29 mouse cellular contexts compared by ENCODE assay signal in the genomic region with DNA sequence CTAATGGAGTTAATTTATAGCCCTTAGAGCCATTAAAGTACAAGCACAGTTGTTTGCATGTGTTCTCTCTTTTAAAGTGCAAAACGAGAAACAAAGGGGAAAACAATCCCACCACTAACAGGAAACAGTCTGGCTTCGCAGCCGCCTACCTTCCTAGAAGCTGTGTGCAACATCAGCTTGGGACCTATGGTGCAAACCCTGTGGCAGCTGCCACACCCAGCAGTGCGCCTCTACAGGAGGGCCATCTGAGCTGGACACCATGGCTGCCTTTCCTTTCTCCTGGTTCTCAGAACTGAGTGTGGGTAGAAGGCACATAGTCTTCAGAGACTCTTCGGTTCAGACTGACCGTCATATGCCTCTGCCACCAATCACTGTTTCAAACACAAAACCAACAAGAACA. TPM values are rescaled to one million over a fixed set of nuclear protein-coding genes. Genes with fewer than 3 reads are reported as not detected.
"Had no signal": no experiment of that assay in that cellular context is flagged by ENCODE, and none has a peak within 500 bp of the region (broad histone marks: within the 10 kb centered on the region; RNA-seq: fewer than 3 reads in every experiment).

No protein-coding gene starts in this region.

- H3K4me3 ChIP-seq: embryonic facial prominence, embryonic 10.5 days; embryonic facial prominence, embryonic 12.5 days; embryonic facial prominence, embryonic 13.5 days; embryonic facial prominence, embryonic 15.5 days; erythroblast, embryonic 14.5 days; forebrain, embryonic 10.5 days; forebrain, embryonic 12.5 days; forebrain, embryonic 13.5 days; forebrain, embryonic 15.5 days; gastrocnemius, adult 2 months; heart, adult 2 months had no signal

- ATAC-seq: forebrain, embryonic 13.5 days; forebrain, embryonic 14.5 days; forebrain, embryonic 15.5 days; forebrain, embryonic 16.5 days; forebrain, postnatal 0 days had no signal

- H3K4me2 ChIP-seq: embryonic facial prominence, embryonic 12.5 days; embryonic facial prominence, embryonic 13.5 days; embryonic facial prominence, embryonic 15.5 days; forebrain, embryonic 12.5 days; forebrain, embryonic 13.5 days; forebrain, embryonic 15.5 days had no signal

- H3K27ac ChIP-seq: embryonic facial prominence, embryonic 10.5 days; embryonic facial prominence, embryonic 12.5 days; embryonic facial prominence, embryonic 13.5 days; embryonic facial prominence, embryonic 15.5 days; forebrain, embryonic 10.5 days; forebrain, embryonic 12.5 days; forebrain, embryonic 13.5 days; forebrain, embryonic 15.5 days; gastrocnemius, adult 2 months; heart, adult 2 months had no signal

- H3K9me3 ChIP-seq: embryonic facial prominence, embryonic 10.5 days; embryonic facial prominence, embryonic 12.5 days; embryonic facial prominence, embryonic 13.5 days; embryonic facial prominence, embryonic 15.5 days; forebrain, embryonic 10.5 days; forebrain, embryonic 12.5 days; forebrain, embryonic 13.5 days; forebrain, embryonic 15.5 days had no signal

- H3K27me3 ChIP-seq: embryonic facial prominence, embryonic 12.5 days; embryonic facial prominence, embryonic 13.5 days; embryonic facial prominence, embryonic 15.5 days; forebrain, embryonic 12.5 days; forebrain, embryonic 13.5 days; forebrain, embryonic 15.5 days had no signal

- DNase-seq: cerebellum, adult 2 months; cerebellum, adult 8-10 months; cerebellum, adult 9-11 months; cerebellum, postnatal 10 days; cerebellum, postnatal 14 days; cerebellum, postnatal 25 days; cerebellum, postnatal 36 days; embryo, embryonic 11 days; forebrain, postnatal 0 days; gastrocnemius, adult 2 months; gastrocnemius, postnatal 10 days; gastrocnemius, postnatal 14 days; gastrocnemius, postnatal 25 days; gastrocnemius, postnatal 36 days; heart, adult 18-20 months; heart, adult 2 months had no signal

- H3K9ac ChIP-seq: embryonic facial prominence, embryonic 12.5 days; embryonic facial prominence, embryonic 13.5 days; embryonic facial prominence, embryonic 15.5 days; forebrain, embryonic 12.5 days; forebrain, embryonic 13.5 days; forebrain, embryonic 15.5 days; forebrain, postnatal 0 days had no signal

- H3K4me1 ChIP-seq: embryonic facial prominence, embryonic 10.5 days; embryonic facial prominence, embryonic 12.5 days; embryonic facial prominence, embryonic 13.5 days; embryonic facial prominence, embryonic 15.5 days; forebrain, embryonic 10.5 days; forebrain, embryonic 12.5 days; forebrain, embryonic 13.5 days; forebrain, embryonic 15.5 days had no signal

RNA-seq across cellular contexts. Expression of a gene that starts 27.8 kb away (rescaled TPM):
- total RNA-seq: common myeloid progenitor, adult 5-6 weeks; granulocyte monocyte progenitor cell, adult 5-6 weeks had no signal
- polyA plus RNA-seq: embryonic facial prominence, embryonic 13.5 days; erythroblast, embryonic 14.5 days had no signal
